Mouse (Mus musculus): ENCODE data around the gene Cox8c. TPM values are rescaled to one million over a fixed set of nuclear protein-coding genes. Genes with fewer than 3 reads are reported as not detected.
A peak's percentile ranks its signal among the peaks of the same experiment; 100 is the strongest.

The Cox8c gene
- polyA plus RNA-seq (2015; fragmentation: Nextera tagmentation; extraction: Ambion mirVana): not detected in 2 replicates

DNA sequence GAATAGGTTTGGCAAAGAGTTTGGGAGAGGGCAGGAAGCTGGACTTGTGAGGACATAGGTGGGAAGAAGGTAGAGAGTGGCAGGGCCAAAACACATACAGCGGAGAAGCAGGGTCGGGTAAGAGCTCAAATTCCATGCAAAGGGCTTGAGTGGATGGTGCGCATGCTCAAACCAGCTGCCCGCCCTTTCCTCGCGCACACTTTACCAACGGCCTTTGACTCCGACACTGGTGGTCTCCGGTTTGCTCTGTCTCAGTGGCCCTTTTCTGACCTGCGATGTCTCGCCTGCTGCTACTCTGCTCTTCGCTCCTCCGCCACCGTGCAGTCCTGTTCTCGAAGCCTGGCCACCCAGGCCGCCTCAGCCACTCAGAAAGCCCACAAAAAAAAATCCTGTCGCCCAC lies at the start of gene Cox8c:
Gene Cox8c (plus strand): TSS at position 226 of the 400 bp plus-strand sequence.
- no peaks in the 10 kb centered on the region for H3K9me3 ChIP-seq (replicated peaks)
- H3K9ac ChIP-seq: no peak within 1 kb of the TSS
- H3K27me3 ChIP-seq: no peaks in the 10 kb centered on the region
- WGBS: 88% methylated on average over 17 of the region's 17 CpGs
- no peak for ATAC-seq (replicated peaks; ENCODE audit: insufficient number of reproducible peaks, insufficient read depth, low FRiP score, low read depth)
- H3K27ac ChIP-seq: no peak within 1 kb of the TSS
- no peak within 1 kb of the TSS for H3K4me2 ChIP-seq
- no peaks in the 10 kb centered on the region for H3K4me1 ChIP-seq (replicated peaks)
- no peaks in the 10 kb centered on the region for H3K36me3 ChIP-seq
- no peak within 1 kb of the TSS for H3K4me3 ChIP-seq

DNA sequence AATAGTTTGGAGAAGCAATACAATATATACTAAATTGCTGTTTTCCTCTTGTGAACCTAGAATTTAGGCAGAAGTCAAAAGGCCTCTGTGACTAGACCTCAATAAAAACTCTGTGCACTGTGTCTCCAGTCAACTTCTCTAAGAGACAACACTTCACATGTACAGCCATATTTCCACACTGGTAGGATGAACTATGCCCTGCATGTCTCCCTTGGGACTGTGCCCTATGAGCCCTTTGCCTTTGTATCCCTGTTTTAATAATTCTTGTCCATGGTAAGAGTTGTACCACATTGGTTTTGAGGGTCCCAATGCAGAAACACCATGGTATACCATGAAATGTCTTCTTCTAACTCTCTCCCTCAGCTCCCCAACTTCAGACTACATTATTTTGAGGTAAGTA lies 38.3 kb upstream of the Cox8c start:
- Histone ChIP-seq H3K4me2 (no peak overlapping the region), H3K27ac (no peak overlapping the region)
- no peak for ATAC-seq (replicated peaks; ENCODE audit: insufficient number of reproducible peaks, insufficient read depth, low FRiP score, low read depth)

DNA sequence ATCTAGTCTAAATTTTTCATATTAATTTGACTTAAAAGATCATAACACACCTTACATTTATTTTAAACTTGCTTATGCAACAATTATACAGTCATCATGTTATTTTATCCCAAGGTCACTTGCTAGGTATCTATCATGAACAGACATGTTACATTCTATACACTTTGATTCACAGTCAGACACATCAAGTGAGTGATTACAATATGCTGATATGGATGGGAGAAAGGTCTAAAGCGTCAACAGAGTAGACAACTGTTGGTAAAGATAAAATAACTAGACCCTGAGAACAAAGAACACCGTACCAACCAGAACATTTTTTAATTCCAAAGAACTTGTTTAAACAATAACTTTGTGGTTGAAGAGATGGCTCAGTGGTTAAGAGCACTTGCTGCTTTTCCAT lies 29.3 kb upstream of the Cox8c start:
- no peak overlapping the region for H3K4me3 ChIP-seq
- H3K27ac ChIP-seq: no peak overlapping the region
- no peaks in the 10 kb centered on the region for H3K9me3 ChIP-seq (replicated peaks)
- H3K36me3 ChIP-seq: no peaks in the 10 kb centered on the region
- no peak overlapping the region for H3K4me2 ChIP-seq
- H3K9ac ChIP-seq: no peak overlapping the region
- ATAC-seq (replicated peaks; ENCODE audit: insufficient number of reproducible peaks, insufficient read depth, low FRiP score, low read depth): no peak
- H3K27me3 ChIP-seq: no peaks in the 10 kb centered on the region
- peaks cover 6% of the 10 kb centered on the region; the same call in 1 of the 2 replicates for H3K4me1 ChIP-seq (replicated peaks)
- 72% methylated on average over 2 of the region's 2 CpGs for WGBS

More for the DNA sequence above, 38.3 kb upstream of the Cox8c start:
- Histone ChIP-seq H3K36me3 (no peaks in the 10 kb centered on the region; the same call in 1 of the 2 replicates), H3K9ac (no peak overlapping the region), H3K4me1 (replicated peaks) (0 out of 2 replicates have a peak, but pooled peaks cover 2% of the 10 kb centered on the region), H3K27me3 (no peaks in the 10 kb centered on the region), H3K4me3 (no peak overlapping the region), H3K9me3 (replicated peaks) (no peaks in the 10 kb centered on the region)

DNA sequence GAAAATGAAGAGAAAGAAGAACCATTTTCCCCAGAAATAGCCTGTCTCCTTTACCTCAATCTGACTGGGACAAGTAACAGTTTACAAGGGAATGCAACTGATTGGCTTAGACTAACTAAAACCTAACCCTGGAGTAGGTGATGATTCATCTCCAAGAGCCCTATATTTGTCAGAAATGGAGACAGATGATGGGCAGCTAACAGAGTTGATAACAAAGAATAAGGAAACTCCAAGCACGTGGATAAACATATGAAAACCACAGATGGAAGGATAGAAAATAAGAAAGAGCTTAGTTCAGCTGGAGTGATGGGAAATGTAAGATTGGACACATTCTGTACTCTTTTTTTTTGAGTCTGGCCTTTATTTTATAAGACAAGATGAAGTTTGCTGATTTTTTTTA lies 28.6 kb upstream of the Cox8c start:
- ATAC-seq (replicated peaks; ENCODE audit: insufficient number of reproducible peaks, insufficient read depth, low FRiP score, low read depth): no peak
- 51% methylated on average over 1 of the region's 1 CpGs for WGBS
- Histone ChIP-seq H3K4me3 (no peak overlapping the region), H3K4me1 (replicated peaks) (peaks cover 6% of the 10 kb centered on the region; the same call in 1 of the 2 replicates), H3K36me3 (no peaks in the 10 kb centered on the region), H3K9me3 (replicated peaks) (no peaks in the 10 kb centered on the region), H3K27me3 (no peaks in the 10 kb centered on the region), H3K9ac (no peak overlapping the region), H3K4me2 (no peak overlapping the region), H3K27ac (no peak overlapping the region)

DNA sequence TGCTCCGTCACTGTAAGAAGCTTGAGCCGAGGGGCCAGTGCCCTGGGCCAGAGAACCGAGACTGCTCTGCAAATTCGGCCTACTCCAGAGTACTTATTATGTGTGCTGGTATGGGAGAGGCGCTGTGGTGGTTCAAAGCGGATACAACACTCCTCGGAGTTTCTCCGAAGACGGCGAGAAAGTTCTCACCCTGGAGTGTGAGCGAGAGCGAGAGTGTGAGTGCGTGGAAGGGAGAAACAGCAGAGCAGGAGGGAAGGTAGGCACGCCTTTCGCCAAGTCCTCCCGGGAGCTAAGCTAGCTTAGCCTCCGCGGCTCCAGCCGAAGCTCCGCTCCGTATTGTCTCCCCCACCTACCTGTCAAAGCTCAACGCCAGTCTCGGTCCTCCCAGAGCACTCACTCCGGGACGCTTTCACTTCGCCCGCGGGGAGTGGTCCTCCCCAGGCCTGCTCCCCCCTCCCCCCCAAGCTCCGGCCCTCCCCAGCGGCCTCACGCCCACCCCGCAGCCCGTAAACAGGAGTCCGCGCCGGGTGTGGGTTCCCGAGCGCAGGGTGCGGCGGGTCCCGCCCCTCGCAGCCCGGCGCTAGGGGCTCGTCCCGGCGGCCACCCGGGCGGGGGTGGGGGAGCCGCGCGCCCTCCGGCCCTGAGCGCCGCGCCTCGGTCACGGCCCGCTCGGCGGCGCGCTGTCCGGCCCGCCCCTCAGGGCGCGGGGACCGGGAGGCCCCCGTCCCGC lies 21.6 kb upstream of the Cox8c start:
- peak overlapping the region; percentile 81 for H3K4me3 ChIP-seq
- H3K4me2 ChIP-seq: peak overlapping the region; percentile 70
- no peaks in the 10 kb centered on the region for H3K36me3 ChIP-seq
- H3K4me1 ChIP-seq (replicated peaks): peaks cover 25% of the 10 kb centered on the region
- H3K9ac ChIP-seq: peak overlapping the region; percentile 99
- H3K27ac ChIP-seq: peak overlapping the region; percentile 98
- WGBS: under 1% methylated on average over 69 of the region's 70 CpGs
- no peaks in the 10 kb centered on the region for H3K27me3 ChIP-seq
- no peaks in the 10 kb centered on the region for H3K9me3 ChIP-seq (replicated peaks)
- ATAC-seq (replicated peaks; ENCODE audit: insufficient number of reproducible peaks, insufficient read depth, low FRiP score, low read depth): peak; percentile 75

DNA sequence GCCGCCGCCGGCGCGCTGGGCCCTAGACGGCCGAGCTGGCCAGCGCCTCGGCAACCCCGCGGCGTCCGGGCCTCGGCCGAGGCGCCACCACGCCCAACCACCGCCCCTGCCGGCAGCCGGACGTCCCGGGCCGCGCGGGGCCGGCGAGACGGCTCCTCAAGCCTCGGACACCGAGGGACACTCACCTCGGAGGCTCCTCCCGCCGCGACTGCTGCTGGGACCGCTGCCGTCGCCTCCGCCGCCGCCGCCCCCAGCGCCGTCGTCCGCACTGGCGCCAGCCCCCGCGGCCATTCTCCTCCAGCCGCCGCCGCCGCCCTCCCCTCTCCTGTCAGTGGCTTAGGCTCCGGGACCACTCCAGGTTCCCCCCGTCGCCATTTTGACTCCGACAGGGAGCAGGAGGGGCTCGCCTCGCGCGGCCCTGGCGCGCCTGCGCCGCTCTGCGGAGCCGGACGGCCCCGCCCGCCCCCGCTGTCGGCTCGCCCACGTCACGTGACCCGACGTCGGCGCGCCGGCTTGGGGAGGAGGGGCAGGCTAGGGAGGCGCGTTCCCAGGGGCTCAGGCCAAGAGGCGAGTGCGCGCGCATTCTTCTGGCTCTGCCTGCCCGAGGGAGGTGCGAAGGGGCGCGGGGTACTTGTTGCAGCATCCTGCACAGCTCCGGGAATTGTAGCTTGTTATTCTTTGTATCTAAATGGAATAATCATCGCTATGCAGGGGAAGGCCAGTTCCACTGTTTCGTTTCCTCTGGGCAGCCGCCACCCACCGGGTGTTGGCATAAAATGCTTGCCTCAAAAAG lies 20.9 kb upstream of the Cox8c start, which contains the start of gene Btbd7:
Gene Btbd7 (minus strand): TSS at position 441 of the 793 bp plus-strand sequence.
- ATAC-seq (replicated peaks; ENCODE audit: insufficient number of reproducible peaks, insufficient read depth, low FRiP score, low read depth): peak; percentile 96
- Histone ChIP-seq H3K4me3 (peak within 1 kb of the TSS; percentile 81), H3K4me2 (peak within 1 kb of the TSS; percentile 70), H3K27me3 (no peaks in the 10 kb centered on the region), H3K36me3 (no peaks in the 10 kb centered on the region), H3K27ac (peak within 1 kb of the TSS; percentile 98), H3K4me1 (replicated peaks) (peaks cover 25% of the 10 kb centered on the region), H3K9me3 (replicated peaks) (no peaks in the 10 kb centered on the region), H3K9ac (peak within 1 kb of the TSS; percentile 99)
- WGBS: under 1% methylated on average over 83 of the region's 95 CpGs

DNA sequence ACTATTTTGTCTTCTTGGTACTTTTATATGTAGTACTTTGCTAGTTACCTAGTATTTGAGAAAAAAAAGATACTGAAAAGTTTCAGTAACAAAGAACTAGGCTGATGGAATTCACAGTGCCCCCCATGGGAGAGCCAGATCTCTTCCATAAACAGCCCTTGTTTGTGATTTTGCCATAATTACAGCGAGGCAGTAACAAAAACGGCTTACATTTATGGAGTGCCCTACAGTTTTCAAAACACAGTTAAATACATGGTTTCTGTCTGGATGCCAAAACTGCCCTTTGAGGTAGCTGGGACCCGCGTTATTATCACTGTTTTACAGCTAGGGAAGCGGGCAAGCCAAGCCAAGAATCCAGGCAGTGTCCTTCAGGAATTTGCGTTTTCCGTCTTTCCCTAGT lies 20.2 kb upstream of the Cox8c start:
- no peak for ATAC-seq (replicated peaks; ENCODE audit: insufficient number of reproducible peaks, insufficient read depth, low FRiP score, low read depth)
- Histone ChIP-seq H3K9me3 (replicated peaks) (no peaks in the 10 kb centered on the region), H3K4me2 (peak overlapping the region; percentile 70), H3K9ac (peak overlapping the region; percentile 58; the same call in 1 of the 2 replicates), H3K36me3 (no peaks in the 10 kb centered on the region), H3K4me1 (replicated peaks) (peaks cover 23% of the 10 kb centered on the region), H3K27me3 (no peaks in the 10 kb centered on the region), H3K4me3 (peak overlapping the region; percentile 81), H3K27ac (peak overlapping the region; percentile 98)
- 9% methylated on average over 7 of the region's 7 CpGs for WGBS

DNA sequence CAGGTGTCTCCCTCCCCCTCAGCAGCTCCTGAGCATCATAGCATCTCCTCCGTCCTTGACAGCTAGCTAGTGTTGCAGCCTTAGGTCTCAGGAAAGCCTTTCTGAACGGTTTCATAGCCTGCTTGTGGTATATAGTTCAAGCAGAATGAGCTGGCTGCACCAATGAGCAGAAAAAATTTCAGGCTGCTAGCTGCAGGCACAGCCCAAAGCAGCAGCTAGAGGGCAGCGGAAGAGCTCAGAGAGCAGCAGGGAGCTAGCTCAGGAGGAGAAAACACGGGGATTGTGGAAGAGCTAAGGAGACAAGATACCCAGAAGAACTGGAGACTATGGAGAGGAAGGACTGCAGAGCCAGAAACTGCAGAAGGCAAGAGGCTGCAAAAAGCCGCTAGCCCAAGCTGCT lies 13.4 kb upstream of the Cox8c start:
- H3K27me3 ChIP-seq: 0 out of 2 replicates have a peak, but pooled peaks cover 3% of the 10 kb centered on the region
- WGBS: 17% methylated on average over 5 of the region's 5 CpGs
- no peak overlapping the region for H3K4me2 ChIP-seq
- no peak for ATAC-seq (replicated peaks; ENCODE audit: insufficient number of reproducible peaks, insufficient read depth, low FRiP score, low read depth)
- no peak overlapping the region for H3K4me3 ChIP-seq
- no peaks in the 10 kb centered on the region for H3K4me1 ChIP-seq (replicated peaks)
- H3K9me3 ChIP-seq (replicated peaks): no peaks in the 10 kb centered on the region
- H3K9ac ChIP-seq: no peak overlapping the region
- no peak overlapping the region for H3K27ac ChIP-seq
- H3K36me3 ChIP-seq: no peaks in the 10 kb centered on the region

DNA sequence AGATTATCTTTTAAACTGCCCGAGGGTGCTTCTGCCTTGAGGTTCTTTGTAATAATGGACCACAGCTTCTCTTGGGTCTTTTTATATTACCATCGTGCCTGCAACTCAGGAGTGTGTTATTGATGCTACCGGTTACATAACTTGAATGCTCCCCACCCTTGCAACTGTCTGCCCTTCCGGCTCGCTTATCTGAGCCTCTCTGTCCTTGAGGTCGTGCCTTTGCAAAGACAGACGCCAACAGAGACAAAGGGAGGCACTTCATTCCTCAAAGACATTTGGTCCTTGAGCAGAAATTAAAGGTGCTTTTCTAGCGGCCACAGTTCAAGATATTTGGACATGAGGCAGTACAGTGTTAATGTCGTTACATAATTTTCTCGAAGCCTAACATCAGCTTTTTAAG lies 11.8 kb upstream of the Cox8c start:
- Histone ChIP-seq H3K27me3 (0 out of 2 replicates have a peak, but pooled peaks cover 3% of the 10 kb centered on the region), H3K4me1 (replicated peaks) (no peaks in the 10 kb centered on the region), H3K36me3 (no peaks in the 10 kb centered on the region), H3K4me3 (no peak overlapping the region), H3K27ac (no peak overlapping the region), H3K9ac (no peak overlapping the region), H3K9me3 (replicated peaks) (no peaks in the 10 kb centered on the region), H3K4me2 (no peak overlapping the region)
- WGBS: 54% methylated on average over 10 of the region's 10 CpGs
- ATAC-seq (replicated peaks; ENCODE audit: insufficient number of reproducible peaks, insufficient read depth, low FRiP score, low read depth): no peak

DNA sequence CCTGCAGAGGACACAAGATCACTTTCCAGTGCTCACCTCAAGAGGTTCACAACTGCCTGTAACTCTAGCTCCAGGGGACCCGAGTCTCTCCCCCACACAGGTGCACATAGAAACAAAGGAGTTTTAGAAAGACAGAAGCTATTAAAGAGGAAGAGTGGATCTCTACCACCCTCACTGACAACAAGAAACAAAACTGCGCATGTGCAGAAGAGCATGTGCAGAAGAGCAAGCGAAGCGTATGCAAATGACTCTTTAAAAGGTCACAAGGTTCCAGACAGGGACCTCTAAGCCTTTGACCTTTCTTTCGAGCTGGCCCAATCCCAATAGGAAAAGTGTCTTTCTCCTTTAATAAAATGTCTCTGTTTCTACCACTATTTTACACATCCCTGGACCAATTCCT lies 10.5 kb upstream of the Cox8c start:
- WGBS: 74% methylated on average over 5 of the region's 5 CpGs
- Histone ChIP-seq H3K9ac (no peak overlapping the region), H3K9me3 (replicated peaks) (no peaks in the 10 kb centered on the region), H3K4me1 (replicated peaks) (no peaks in the 10 kb centered on the region), H3K4me3 (no peak overlapping the region), H3K27me3 (0 out of 2 replicates have a peak, but pooled peaks cover 3% of the 10 kb centered on the region), H3K27ac (no peak overlapping the region), H3K36me3 (no peaks in the 10 kb centered on the region), H3K4me2 (no peak overlapping the region)
- no peak for ATAC-seq (replicated peaks; ENCODE audit: insufficient number of reproducible peaks, insufficient read depth, low FRiP score, low read depth)

DNA sequence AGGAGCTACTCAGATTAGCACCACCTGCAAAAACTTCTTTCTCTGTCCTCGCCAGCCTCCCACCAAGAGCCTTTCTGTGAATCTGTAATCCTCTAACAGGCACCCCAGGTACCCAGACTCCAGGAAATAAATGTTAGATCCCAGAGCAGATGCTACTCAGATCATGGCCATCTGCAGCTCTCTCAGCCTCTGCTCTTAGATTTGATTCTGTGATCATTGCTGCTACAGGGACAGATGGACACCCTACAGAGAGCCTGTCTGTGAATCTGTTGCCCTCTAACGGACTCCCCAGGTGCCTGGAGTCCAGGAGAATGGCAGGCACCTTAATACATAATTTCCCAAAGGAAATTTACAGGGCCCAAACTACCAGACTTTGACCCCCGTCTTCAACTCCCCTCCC lies 9.1 kb downstream of the Cox8c start:
- Histone ChIP-seq H3K27me3 (no peaks in the 10 kb centered on the region), H3K36me3 (no peaks in the 10 kb centered on the region), H3K9ac (no peak overlapping the region), H3K4me3 (no peak overlapping the region), H3K4me2 (no peak overlapping the region), H3K4me1 (replicated peaks) (no peaks in the 10 kb centered on the region), H3K9me3 (replicated peaks) (no peaks in the 10 kb centered on the region), H3K27ac (no peak overlapping the region)
- WGBS: 37% methylated on average over 3 of the region's 3 CpGs
- no peak for ATAC-seq (replicated peaks; ENCODE audit: insufficient number of reproducible peaks, insufficient read depth, low FRiP score, low read depth)
